ENCODE assay signal across 11 mouse cellular contexts in the genomic region with DNA sequence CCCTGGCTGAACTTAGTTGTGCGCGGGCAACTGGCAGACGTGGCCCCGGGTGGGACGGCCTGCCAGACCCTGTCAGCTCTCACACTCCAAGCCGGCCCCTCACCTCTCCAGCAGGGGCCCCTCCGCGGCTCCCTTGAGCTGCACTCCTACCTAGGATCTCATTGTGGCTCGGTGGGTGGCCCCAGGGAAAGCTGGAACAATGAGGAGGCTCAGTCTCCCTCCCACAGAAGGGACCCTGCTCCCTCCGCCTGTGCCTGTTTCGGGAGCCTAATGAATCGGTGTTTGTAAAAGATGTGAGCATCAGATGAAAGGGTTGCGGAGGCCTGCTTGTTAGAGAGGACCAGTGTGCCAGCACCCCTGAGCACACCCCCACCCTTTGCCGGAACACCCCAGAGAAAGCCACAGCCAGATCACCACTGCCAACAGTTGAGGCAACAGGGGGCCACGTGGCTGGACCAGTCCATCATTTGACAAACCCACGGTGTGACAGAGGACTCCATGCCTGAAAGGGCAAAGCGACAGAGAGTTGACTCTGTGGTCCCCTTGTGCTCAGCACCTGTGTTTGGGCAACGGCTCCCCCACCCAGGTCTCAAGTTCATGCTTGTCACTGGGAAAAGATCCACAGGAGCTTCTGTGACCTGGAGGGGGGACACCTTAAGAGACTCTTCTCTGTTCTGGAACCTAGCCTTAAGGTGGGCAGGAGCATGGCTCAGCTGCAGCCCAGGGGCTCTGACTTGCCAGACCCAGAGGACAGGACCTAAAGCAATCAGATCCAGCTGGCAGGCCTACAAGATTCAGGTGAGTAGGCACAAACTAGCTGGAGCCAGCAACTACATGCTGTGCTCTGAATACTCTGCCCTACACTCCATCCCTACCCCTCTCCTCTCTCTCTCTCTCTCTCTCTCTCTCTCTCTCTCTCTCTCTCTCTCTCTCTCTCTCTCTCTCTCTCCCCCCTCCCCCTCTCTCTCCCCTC.
DNase-seq lines count a peak whose midpoint lies in the region; ATAC-seq lines count a peak whose summit lies in the region.
"Had no signal": no experiment of that assay in that cellular context is flagged by ENCODE, and none has a peak within 500 bp of the region (broad histone marks: within the 10 kb centered on the region; RNA-seq: fewer than 3 reads in every experiment).

No protein-coding gene starts in this region.

- H3K27ac ChIP-seq in limb, embryonic 12.5 days: peak overlapping the region; percentile 57; the same call in 1 of the 2 replicates

- H3K9me3 ChIP-seq in limb, embryonic 12.5 days: no peaks in the 10 kb centered on the region

- 0 out of 2 replicates have a peak overlapping the region, but pooled peaks have one; percentile 24 for H3K9ac ChIP-seq in limb, embryonic 12.5 days (replicated peaks)

- no peak overlapping the region for H3K4me3 ChIP-seq in limb, embryonic 12.5 days (replicated peaks)

- H3K4me1 ChIP-seq in limb, embryonic 12.5 days (replicated peaks): peaks cover 34% of the 10 kb centered on the region

- peak; percentile 28 for ATAC-seq in granulocyte monocyte progenitor cell, adult 5-6 weeks (replicated peaks; ENCODE audit: poor library complexity, severe bottlenecking)
- ATAC-seq in limb, embryonic 12.5 days (ENCODE audit: insufficient number of reproducible peaks, insufficient read depth, low FRiP score, low TSS enrichment, low read depth): no peak
- ATAC-seq in cerebellum, adult (ENCODE audit: insufficient number of reproducible peaks, low FRiP score, low TSS enrichment): no peak
- no peak for ATAC-seq in megakaryocyte-erythroid progenitor cell, adult 5-6 weeks (replicated peaks; ENCODE audit: low FRiP score, low TSS enrichment, poor library complexity, severe bottlenecking)

- 8% methylated on average over 18 of the region's 18 CpGs for WGBS in limb, embryonic 12.5 days

- peak overlapping the region; percentile 33 for H3K4me2 ChIP-seq in limb, embryonic 12.5 days

- H3K27me3 ChIP-seq in limb, embryonic 12.5 days: peaks cover 15% of the 10 kb centered on the region; the same call in 1 of the 2 replicates

- DNase-seq in ZHBTc4 (ENCODE audit: low read depth, low spot score): peak; percentile 34
- peak; percentile 48 for DNase-seq in embryo, embryonic 9.5 days (ENCODE audit: extremely low spot score)
- no peak for DNase-seq in ovary, postnatal 10 days (ENCODE audit: low spot score)
- no peak for DNase-seq in gastrocnemius, adult 18-20 months (ENCODE audit: low spot score)
- DNase-seq: adrenal gland, postnatal 10 days; cerebellum, postnatal 36 days; gastrocnemius, postnatal 25 days had no signal

- H3K36me3 ChIP-seq in limb, embryonic 12.5 days: no peaks in the 10 kb centered on the region

Comparison
In these comparisons a context has a peak if more than half of its experiments do, and no peak if none do; other contexts are left out.
1. DNase-seq: peak in ZHBTc4 (single experiment) and embryo, embryonic 9.5 days (single experiment); none in ovary, postnatal 10 days (single experiment) and gastrocnemius, adult 18-20 months (single experiment).